Mouse (Mus musculus) kidney, postnatal 25 days (tissue): Measurements from ENCODE around the gene Klf5.

ENCODE experiments used
- DNase-seq, 2 experiments: peaks; one replicate each; pipeline ENCODE4 v3.0.0; 2021; ENCODE audit warnings: mixed read lengths in 2 of 2

The Klf5 gene

DNA sequence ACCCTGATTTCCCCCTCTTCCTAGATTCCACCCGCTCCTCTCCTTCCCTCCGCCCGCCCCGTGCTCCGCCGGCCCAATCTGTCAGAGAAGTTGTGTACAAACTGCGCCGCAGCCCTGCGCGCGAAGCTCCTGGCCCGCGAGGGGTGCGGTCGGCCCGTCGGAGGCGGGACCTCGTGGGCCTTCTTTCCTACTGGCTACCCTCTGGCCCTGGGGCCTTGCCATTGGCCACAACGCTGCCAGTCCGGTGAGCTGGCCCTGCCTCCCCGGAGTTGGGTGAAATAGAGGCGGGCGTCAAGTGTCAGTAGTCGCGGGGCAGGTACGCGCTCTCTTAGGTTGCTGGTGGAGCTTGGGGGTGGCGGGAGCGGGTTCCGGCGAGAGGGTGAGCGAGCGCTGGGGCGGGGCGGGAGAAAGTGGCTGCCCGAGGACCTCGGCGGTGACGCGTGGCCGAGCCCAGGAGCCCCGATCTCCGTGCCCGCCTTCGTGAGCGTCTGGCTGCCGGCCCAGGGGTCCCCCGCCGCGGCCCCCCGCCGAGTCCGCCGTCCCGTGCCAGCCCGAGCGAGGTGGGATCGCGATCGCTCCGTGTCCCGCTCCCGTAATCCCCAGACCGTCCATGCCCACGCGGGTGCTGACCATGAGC is at the start of gene Klf5:
TSS of gene Klf5 (plus strand) at position 307 of the 637 bp plus-strand sequence.
- DNase-seq = peak; percentile 95 to 98

DNA sequence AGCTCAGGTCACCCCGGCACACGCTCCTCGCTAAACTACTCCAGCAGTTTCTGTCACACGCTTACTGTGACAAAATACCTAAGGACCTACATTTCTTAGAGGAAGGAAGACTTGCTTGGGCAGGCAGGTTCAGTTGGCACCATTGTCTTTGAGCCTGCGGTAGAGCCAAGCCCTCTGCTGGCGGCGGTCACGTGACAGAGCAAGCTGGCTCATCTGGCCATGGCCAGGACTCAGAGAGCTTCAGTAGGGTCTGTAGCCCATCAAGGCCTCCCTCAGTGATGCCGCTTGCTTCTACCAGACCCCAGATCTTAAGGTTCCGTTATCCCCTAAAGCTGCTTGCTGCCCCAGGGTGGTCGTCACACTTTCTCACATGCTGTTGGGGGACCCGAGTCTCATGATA is 36.5 kb upstream of the Klf5 start:
- DNase-seq = peak in 1 of 2 experiments; percentile 23

- DNase-seq = peak in 1 of 2 experiments; percentile 7
Observed at GRCm38 (mm10) chr14:99263816-99264215, 34.7 kb upstream of the Klf5 start.

DNA sequence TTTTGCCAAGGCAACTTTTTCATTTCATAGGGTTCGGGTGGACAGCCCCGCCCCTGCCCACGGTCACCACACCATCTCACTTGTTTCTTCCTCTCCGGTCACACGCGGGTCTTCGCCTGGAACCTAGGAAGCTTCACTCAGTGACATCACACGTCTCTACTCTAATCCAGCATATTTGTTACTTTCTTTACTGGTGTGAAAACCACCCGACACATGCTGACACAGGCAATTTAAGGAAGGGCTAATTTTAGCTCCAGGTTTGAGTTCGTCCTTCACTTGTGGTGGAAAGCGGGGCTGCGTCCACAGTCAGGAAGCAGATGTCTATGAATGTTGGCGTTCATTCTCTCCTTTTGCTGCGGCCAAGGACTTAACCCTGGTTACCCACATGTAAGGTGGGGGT is 32.7 kb upstream of the Klf5 start:
- DNase-seq = no peak

DNA sequence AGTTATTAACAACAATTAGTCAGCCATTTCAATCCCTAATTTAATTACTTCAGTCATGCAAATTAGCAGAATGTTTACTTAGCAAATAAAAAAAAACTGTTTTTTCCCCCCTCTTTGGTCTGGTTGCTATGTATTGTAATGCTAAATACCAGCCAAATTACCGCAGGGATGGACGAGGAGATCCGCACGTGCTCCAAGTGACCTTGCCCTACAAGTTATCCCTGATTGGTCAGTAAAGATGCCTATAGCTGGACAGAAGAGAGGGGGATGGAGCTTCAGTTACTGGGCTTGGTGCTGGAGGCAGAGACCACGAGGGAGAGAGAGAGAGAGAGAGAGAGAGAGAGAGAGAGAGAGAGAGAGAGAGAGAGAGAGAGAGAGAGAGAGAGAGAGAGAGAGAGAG is 31.7 kb upstream of the Klf5 start:
- DNase-seq = no peak

- DNase-seq = no peak
Observed at GRCm38 (mm10) chr14:99274056-99274455, 24.4 kb upstream of the Klf5 start.

- no peak for DNase-seq
Observed at GRCm38 (mm10) chr14:99275827-99276226, 22.7 kb upstream of the Klf5 start.

- DNase-seq = no peak
Observed at GRCm38 (mm10) chr14:99278312-99278711, 20.2 kb upstream of the Klf5 start.

GRCm38 (mm10) chr14:99278763-99279486 is 19.6 kb upstream of the Klf5 start:
- no peak for DNase-seq

DNA sequence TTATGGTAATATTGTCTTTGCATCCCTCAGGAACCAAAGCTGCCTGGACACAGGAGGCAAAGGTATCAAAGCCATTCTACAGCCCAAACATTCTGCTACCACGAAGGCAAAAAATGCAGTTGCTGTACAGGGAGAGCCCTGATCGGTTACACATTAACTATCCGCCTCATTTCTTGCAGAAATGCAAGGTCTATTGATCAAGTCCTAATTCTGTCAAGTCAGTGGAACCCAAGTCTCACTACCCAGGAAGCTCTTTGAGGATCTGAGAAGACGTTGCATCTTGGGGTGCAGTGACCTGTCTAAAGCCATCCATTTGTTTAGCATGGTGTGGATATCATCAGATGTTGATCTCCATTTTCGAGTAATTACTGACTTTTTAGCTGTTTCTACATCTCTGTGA is 18.1 kb upstream of the Klf5 start:
- no peak for DNase-seq

DNA sequence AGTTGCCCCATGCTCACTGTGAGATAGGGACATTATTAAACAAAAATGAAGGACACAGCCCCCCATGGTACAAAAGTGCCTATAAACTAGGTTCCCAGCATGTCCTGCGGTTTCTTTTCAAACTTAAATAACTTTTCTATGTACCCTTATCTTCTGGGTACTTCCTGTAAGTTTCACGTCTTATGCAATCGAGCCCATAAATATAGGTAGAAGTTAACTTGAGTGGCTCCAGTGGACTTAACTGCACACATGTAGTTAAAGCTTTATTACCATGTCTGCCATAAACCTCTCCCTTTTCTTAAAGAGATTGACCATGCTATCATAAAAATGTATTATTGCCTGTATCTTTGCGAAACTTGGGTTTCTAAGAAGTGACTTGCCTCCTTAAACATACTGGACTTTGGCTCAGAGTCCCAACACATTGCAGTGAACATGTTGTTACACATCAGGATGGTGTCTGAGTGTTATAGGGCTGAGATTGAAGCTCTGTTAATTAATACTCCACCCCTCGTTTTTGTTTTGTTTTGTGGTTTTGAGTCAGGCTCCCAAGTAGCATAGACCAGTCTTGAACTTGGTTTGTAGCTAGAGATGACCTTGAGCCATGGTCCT is 17.6 kb upstream of the Klf5 start:
- DNase-seq = no peak

DNA sequence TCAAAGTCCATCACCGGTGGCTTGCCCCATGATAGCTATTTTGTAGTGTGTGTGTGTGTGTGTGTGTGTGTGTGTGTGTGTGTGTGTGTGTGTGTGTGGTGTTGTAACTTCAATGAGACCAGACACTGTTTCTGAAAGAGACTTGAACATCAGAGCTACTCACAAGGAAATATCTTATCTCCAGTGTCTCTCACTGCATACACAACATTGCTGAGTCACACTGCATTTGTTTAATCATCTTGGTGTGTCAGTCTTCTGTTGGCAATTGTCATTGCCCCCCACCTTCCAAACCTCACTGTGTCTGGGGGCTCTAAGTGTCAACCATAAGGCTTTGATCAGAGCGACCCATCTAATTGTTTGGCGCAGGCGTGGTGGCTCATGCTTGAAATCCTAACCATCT is 13.0 kb upstream of the Klf5 start:
- DNase-seq = no peak

DNA sequence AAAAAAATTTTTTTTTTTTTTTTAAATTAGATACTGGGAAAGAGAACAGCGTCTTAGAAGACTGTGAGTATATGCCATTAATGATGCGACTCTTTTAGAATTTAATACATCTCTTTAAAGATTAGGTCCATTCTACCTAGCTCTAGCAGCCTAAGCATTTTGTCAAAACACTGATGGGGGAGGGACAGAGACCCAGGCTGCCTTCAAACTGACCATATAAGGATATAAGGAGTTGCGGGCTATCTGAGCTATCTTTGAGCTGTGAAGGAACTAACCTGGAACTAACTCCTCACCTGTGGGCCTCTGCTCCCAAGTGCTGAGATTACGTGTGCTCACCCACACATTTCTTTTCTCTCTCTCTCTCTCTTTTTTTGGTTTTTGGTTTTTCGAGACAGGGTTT is 6.3 kb upstream of the Klf5 start:
- DNase-seq = no peak

GRCm38 (mm10) chr14:99294424-99294823 is 4.1 kb upstream of the Klf5 start:
- DNase-seq = no peak

- no peak for DNase-seq
Observed at GRCm38 (mm10) chr14:99295606-99296341, 2.7 kb upstream of the Klf5 start.

DNA sequence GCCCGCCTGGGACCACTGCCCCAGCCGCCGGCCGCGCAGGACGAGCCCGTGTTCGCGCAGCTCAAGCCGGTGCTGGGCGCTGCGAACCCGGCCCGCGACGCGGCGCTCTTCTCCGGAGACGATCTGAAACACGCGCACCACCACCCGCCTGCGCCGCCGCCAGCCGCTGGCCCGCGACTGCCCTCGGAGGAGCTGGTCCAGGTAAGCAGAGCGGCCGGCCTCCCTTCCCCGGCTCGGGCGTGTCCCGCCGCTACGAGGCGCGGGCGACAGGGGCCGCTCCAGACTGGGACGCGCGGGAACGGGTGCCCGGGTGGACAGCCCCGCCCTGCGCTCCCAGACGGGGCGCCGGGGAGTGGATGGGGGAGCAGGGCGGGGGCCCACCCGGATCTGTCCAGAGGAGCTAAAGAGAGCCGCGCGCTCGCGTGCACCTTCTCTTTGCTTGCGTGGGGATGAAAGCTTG is 561 bp downstream of the Klf5 start:
- peak; percentile 62 to 83 for DNase-seq

DNA sequence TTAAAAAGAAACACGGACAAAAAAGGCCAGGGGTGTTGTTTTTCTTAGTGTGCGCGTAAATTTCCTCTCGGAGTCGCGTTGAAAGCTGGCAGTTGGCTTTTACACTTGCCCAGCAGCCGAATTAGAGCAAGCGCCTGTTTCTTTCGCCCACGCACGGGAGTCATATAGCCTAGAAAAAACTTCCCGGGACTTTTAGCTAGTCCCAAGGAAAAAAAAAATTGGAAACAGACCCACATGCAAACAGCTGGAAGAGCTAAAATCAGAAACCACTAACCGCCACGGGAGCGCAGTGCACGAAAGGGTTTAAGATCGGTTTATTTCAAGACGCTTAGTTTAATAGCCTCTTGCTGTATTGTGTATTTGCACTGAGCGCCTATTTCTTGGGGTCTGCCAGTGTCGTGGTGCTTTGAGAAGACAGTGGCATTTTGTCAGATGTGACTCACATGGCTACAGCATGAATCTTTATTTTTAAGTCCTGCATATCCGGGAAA is 1.3 kb downstream of the Klf5 start:
- no peak for DNase-seq

GRCm38 (mm10) chr14:99301472-99301871 is 3.0 kb downstream of the Klf5 start:
- DNase-seq = no peak

GRCm38 (mm10) chr14:99304387-99304786 is 5.9 kb downstream of the Klf5 start:
- no peak for DNase-seq

DNA sequence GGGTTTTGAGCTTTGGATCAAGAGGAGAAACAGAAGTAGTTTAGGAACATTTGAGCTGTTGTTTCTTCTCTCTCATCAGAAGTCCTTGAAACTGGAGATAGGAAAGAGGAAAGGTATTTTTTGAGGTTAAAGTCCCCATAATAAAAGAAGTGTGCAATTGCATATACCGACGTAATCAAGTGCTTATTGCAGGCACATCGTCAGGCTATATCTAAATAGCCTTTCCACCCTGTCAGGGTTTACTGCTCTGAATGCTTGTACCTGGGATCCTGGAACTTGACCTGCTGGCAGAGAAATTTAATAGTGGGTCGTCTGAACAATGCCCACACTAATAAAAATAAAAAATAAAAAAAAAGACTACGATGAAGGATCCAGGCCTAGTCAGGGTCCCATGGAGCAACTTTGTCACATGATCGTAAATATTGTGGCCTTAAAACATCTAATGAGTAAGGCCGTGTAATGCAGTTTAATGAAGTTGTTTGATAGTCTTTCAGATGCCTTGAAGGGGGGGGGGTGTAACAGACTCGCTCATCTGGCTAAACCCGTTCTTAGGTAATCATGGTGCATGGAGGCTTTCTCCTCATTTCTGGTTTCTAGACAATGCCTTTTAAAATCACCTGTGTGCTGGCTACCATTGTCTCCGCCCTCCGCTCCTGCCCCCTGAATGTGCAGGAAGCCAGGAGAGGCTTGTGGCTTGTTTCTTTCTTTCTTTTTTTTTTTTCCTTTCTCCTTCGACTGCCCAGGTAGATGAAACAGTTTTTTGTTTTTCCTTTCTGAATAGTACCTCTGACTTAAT is 6.7 kb downstream of the Klf5 start:
- DNase-seq = no peak

- DNase-seq = no peak
Observed at GRCm38 (mm10) chr14:99306410-99306809, 7.9 kb downstream of the Klf5 start.

GRCm38 (mm10) chr14:99309606-99310005 is 11.1 kb downstream of the Klf5 start:
- DNase-seq = no peak
